Mouse (Mus musculus) left cerebral cortex, adult 6 months (tissue): ENCODE data around the gene Npr2. TPM values are rescaled to one million over a fixed set of nuclear protein-coding genes. Genes with fewer than 3 reads are reported as not detected.

ENCODE experiments used
- long read RNA-seq, 2 experiments: library from polyadenylated mRNA; unstranded; transcript quantifications; one replicate each; pipeline ENCODE4 v2.0.0; 2019 to 2020
- polyA plus RNA-seq: library from polyadenylated mRNA; unstranded; fragments of <200 nt; fragmentation: Nextera tagmentation; gene quantifications from 2 replicates; pipeline ENCODE4 v1.2.3, GENCODE M21; 2021

Gene Npr2
- 4.9 and 5.0 TPM in 2 replicates for polyA plus RNA-seq
- long read RNA-seq, experiment 1, partial matches to known transcripts = 6 of 15 reads
- long read RNA-seq, experiment 1, other reads (novel, unspliced or antisense) = 7 of 15 reads
- long read RNA-seq, experiment 2, partial matches to known transcripts = 3 of 4 reads
- long read RNA-seq, experiment 2, other reads (novel, unspliced or antisense) = 1 of 4 reads

GRCm38 (mm10) chr4:43631046-43631955, at the start of gene Npr2:
Gene Npr2 (plus strand): TSS chr4:43631935.

GRCm38 (mm10) chr4:43584444-43585416, 47.0 kb upstream of the Npr2 start, which contains the start of gene Msmp:
Gene Msmp (minus strand): TSS chr4:43584494.

GRCm38 (mm10) chr4:43653161-43654015, 21.7 kb downstream of the Npr2 start, which contains the start of gene Spag8:
Gene Spag8 (minus strand): TSS chr4:43653594.

GRCm38 (mm10) chr4:43656339-43657109, 24.8 kb downstream of the Npr2 start, which contains the start of gene Hint2:
Gene Hint2 (minus strand): TSS chr4:43656466.

DNA sequence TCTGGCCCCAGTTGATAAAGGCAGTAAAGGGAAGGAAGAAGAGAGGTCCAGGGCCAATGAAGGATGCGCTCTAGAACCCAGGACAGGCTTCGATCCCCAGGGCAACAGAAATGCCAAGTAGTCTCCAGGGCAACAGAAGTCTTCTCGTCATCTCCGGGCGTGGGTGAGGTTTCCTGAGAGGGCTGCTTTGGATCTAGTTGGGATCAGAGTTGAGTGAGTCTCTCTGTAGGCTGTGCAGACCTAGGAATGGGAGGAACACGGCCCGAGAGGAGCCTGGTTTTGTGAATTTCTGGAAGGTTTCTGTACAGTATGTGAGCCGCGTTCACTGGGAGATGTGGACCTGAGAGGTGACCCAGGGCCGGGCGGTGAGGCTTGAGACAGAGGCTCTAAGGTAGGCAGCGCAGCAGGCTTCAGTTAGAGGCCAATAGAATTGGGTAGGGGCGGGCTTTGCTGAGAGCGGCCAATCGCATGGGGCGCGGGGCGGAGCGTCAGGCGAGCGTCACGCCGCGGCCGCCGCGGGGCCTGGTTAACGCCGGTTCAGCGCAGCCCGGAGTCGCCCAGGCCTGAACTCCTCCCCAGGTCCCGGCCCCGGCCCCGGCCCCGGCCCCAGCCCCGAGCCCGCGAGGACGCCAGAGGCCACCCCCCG, 37.2 kb downstream of the Npr2 start, which contains the start of the genes Tmem8b and Fam221b:
Gene Tmem8b (plus strand): TSS at position 190 of the 646 bp plus-strand sequence.
Gene Fam221b (minus strand): TSS at position 364 of the 646 bp plus-strand sequence.

GRCm38 (mm10) chr4:43700707-43701106, 69.0 kb downstream of the Npr2 start, which contains the start of gene Olfr70:
Gene Olfr70 (minus strand): TSS chr4:43700807.

Other genes starting within 250 kb of the Npr2 start
- gene Rusc2, start 250.0 kb upstream of the Npr2 start, polyA plus RNA-seq = 38.3 and 104 TPM in 2 replicates
- 0.27 and 0.35 TPM in 2 replicates for gene Fam166b, start 202.8 kb upstream of the Npr2 start, polyA plus RNA-seq
- gene Tesk1, start 190.0 kb upstream of the Npr2 start, polyA plus RNA-seq = 8.5 and 9.1 TPM in 2 replicates
- gene Cd72, start 177.3 kb upstream of the Npr2 start, polyA plus RNA-seq = 7.9 TPM in 2 replicates
- not detected in 2 replicates for gene Sit1, start 148.2 kb upstream of the Npr2 start, polyA plus RNA-seq
- 91.9 and 99.5 TPM in 2 replicates for gene Ccdc107, start 139.0 kb upstream of the Npr2 start, polyA plus RNA-seq
- 0.61 and 0.80 TPM in 2 replicates for gene Arhgef39, start 132.2 kb upstream of the Npr2 start, polyA plus RNA-seq
- gene Car9, start 125.0 kb upstream of the Npr2 start, polyA plus RNA-seq = 0.42 and 0.55 TPM in 2 replicates
- gene Tpm2, start 108.2 kb upstream of the Npr2 start, polyA plus RNA-seq = 7.4 and 9.5 TPM in 2 replicates
- gene Creb3, start 69.6 kb upstream of the Npr2 start, polyA plus RNA-seq = 50.4 and 66.7 TPM in 2 replicates
- 52.5 and 69.1 TPM in 2 replicates for gene Tln1, start 69.2 kb upstream of the Npr2 start, polyA plus RNA-seq
- 21.5 and 22.3 TPM in 2 replicates for gene Rgp1, start 53.2 kb upstream of the Npr2 start, polyA plus RNA-seq
- gene Gba2, start 53.1 kb upstream of the Npr2 start, polyA plus RNA-seq = 17.0 and 26.6 TPM in 2 replicates
- not detected in 2 replicates for gene Msmp, start 47.4 kb upstream of the Npr2 start, polyA plus RNA-seq
- 1.2 and 1.6 TPM in 2 replicates for gene Spag8, start 21.7 kb downstream of the Npr2 start, polyA plus RNA-seq
- 134 and 151 TPM in 2 replicates for gene Hint2, start 24.5 kb downstream of the Npr2 start, polyA plus RNA-seq
- gene Tmem8b, start 37.0 kb downstream of the Npr2 start, polyA plus RNA-seq = 8.9 and 9.5 TPM in 2 replicates
- 1.4 and 1.5 TPM in 2 replicates for gene Fam221b, start 37.2 kb downstream of the Npr2 start, polyA plus RNA-seq
- gene Olfr70, start 68.9 kb downstream of the Npr2 start, polyA plus RNA-seq = not detected in 2 replicates
- gene Olfr71, start 78.3 kb downstream of the Npr2 start, polyA plus RNA-seq = not detected in 2 replicates
- gene Hrct1, start 95.3 kb downstream of the Npr2 start, polyA plus RNA-seq = 1.2 and 1.6 TPM in 2 replicates
- gene Spaar, start 98.1 kb downstream of the Npr2 start, polyA plus RNA-seq = 0.23 and 0.25 TPM in 2 replicates
- not detected in 2 replicates for gene Olfr159, start 139.1 kb downstream of the Npr2 start, polyA plus RNA-seq
- not detected in 2 replicates for gene Olfr156, start 192.0 kb downstream of the Npr2 start, polyA plus RNA-seq
- not detected in 2 replicates for gene Olfr157, start 208.3 kb downstream of the Npr2 start, polyA plus RNA-seq
- not detected in 2 replicates for gene Olfr155, start 219.6 kb downstream of the Npr2 start, polyA plus RNA-seq
- gene Reck, start 243.6 kb downstream of the Npr2 start, polyA plus RNA-seq = 1.5 and 2.6 TPM in 2 replicates